Mouse (Mus musculus) myocyte (in vitro differentiated cells): Measurements from ENCODE around the gene Lrp11. TPM values are rescaled to one million over a fixed set of nuclear protein-coding genes. Genes with fewer than 3 reads are reported as not detected.

Experiments
- H3K27me3 ChIP-seq: one replicate; pipeline ENCODE4 v1.6.1; 2011; ENCODE audit not compliant: control insufficient read depth, insufficient read depth, insufficient read length
- H3K36me3 ChIP-seq: one replicate; pipeline ENCODE4 v1.6.1; 2011; ENCODE audit not compliant: control insufficient read depth, insufficient read depth
- H3K4me2 ChIP-seq: one replicate; pipeline ENCODE4 v1.6.1; 2011; ENCODE audit warnings: low read depth, control low read depth
- H3K4me3 ChIP-seq: one replicate; pipeline ENCODE4 v1.5.1; 2011; ENCODE audit warnings: mild to moderate bottlenecking, control low read depth, moderate library complexity
- H3K79me2 ChIP-seq: one replicate; pipeline ENCODE4 v1.6.1; 2011; ENCODE audit not compliant: control insufficient read depth, insufficient read depth
- H3ac ChIP-seq: one replicate; pipeline ENCODE4 v1.6.1; 2011; ENCODE audit not compliant: control insufficient read depth, insufficient read length
- CEBPB ChIP-seq: IDR thresholded peaks from 2 replicates; pipeline ENCODE4 v1.6.1; 2011; ENCODE audit warnings: mild to moderate bottlenecking, moderate library complexity; ENCODE audit not compliant: poor library complexity, insufficient read depth, severe bottlenecking
- E2F4 ChIP-seq: IDR thresholded peaks from one replicate; pipeline ENCODE4 v1.6.1; 2011; ENCODE audit warnings: mild to moderate bottlenecking, control low read depth, moderate library complexity; ENCODE audit not compliant: insufficient read depth
- MAX ChIP-seq: IDR thresholded peaks from one replicate; pipeline ENCODE4 v1.6.1; 2011; ENCODE audit warnings: low read depth, mild to moderate bottlenecking, control low read depth
- MYOD1 ChIP-seq, 3 experiments: IDR thresholded peaks; one replicate each; pipeline ENCODE4 v1.6.1; 2011; ENCODE audit warnings: control low read depth in 2 of 3, low read depth in 2 of 3, mild to moderate bottlenecking in 2 of 3, moderate library complexity in 1 of 3; ENCODE audit not compliant: insufficient read length in 2 of 3, control insufficient read depth in 1 of 3
- MYOG ChIP-seq, 3 experiments: IDR thresholded peaks; one replicate each; pipeline ENCODE4 v1.6.1; 2011; ENCODE audit warnings: control low read depth in 2 of 3, low read depth in 2 of 3, mild to moderate bottlenecking in 2 of 3; ENCODE audit not compliant: insufficient read length in 2 of 3, control insufficient read depth in 1 of 3, insufficient read depth in 1 of 3
- POLR2A ChIP-seq: IDR thresholded peaks from one replicate; pipeline ENCODE4 v1.6.1; 2011; ENCODE audit warnings: low read depth, mild to moderate bottlenecking, control low read depth, moderate library complexity; ENCODE audit not compliant: insufficient read length
- POLR2AphosphoS2 ChIP-seq: IDR thresholded peaks from one replicate; pipeline ENCODE4 v1.6.1; 2011; ENCODE audit warnings: low read depth, control low read depth; ENCODE audit not compliant: insufficient read length
- REST ChIP-seq: IDR thresholded peaks from one replicate; pipeline ENCODE4 v1.6.1; 2011; ENCODE audit warnings: mild to moderate bottlenecking, control low read depth, moderate library complexity; ENCODE audit not compliant: insufficient read depth, insufficient read length
- SRF ChIP-seq: IDR thresholded peaks from one replicate; pipeline ENCODE4 v1.6.1; 2011; ENCODE audit warnings: low read depth; ENCODE audit not compliant: control insufficient read depth, insufficient read length
- TCF12 ChIP-seq: IDR thresholded peaks from one replicate; pipeline ENCODE4 v1.6.1; 2011; ENCODE audit warnings: mild to moderate bottlenecking, control low read depth; ENCODE audit not compliant: poor library complexity, insufficient read depth, severe bottlenecking
- TCF3 ChIP-seq: IDR thresholded peaks from one replicate; pipeline ENCODE4 v1.6.1; 2011; ENCODE audit warnings: low read depth, control low read depth; ENCODE audit not compliant: insufficient read length
- USF1 ChIP-seq: IDR thresholded peaks from one replicate; pipeline ENCODE4 v1.6.1; 2011; ENCODE audit warnings: low read depth, mild to moderate bottlenecking, control low read depth, moderate library complexity
- polyA plus RNA-seq: library from polyadenylated mRNA; unstranded; fragments of >200 nt; fragmentation: generic; extraction: Trizol; gene quantifications from one replicate; pipeline ENCODE4 v1.2.1, GENCODE M21; 2012; ENCODE audit warnings: missing spikeins

Lrp11 gene
- polyA plus RNA-seq, 1 experiment = 4.8 TPM

GRCm38 (mm10) chr10:7598177-7598576, 8.6 kb downstream of the Lrp11 start:
- Histone ChIP-seq H3K4me3 (no peak overlapping the region), H3K79me2 (no peaks in the 10 kb centered on the region), H3ac (no peak overlapping the region), H3K4me2 (no peak overlapping the region), H3K27me3 (no peaks in the 10 kb centered on the region), H3K36me3 (no peaks in the 10 kb centered on the region)
- TF ChIP-seq MYOD1 (IDR thresholded peaks at IDR 0.05; ENCODE audit: control insufficient read depth in 1 of 3, insufficient read length in 2 of 3, low read depth in 2 of 3) (no peak), POLR2AphosphoS2 (no peak), E2F4 (no peak), USF1 (no peak), MAX (no peak), MYOG (IDR thresholded peaks at IDR 0.05; ENCODE audit: control insufficient read depth in 1 of 3, insufficient read depth in 1 of 3, insufficient read length in 2 of 3, low read depth in 2 of 3) (no peak), CEBPB (no peak), SRF (no peak), TCF12 (no peak), REST (no peak)

GRCm38 (mm10) chr10:7600647-7601046, 11.0 kb downstream of the Lrp11 start:
- no peak overlapping the region for H3K4me3 ChIP-seq
- H3ac ChIP-seq = no peak overlapping the region
- no peaks in the 10 kb centered on the region for H3K36me3 ChIP-seq
- TF ChIP-seq SRF (no peak), USF1 (peak; percentile 82), MYOD1 (IDR thresholded peaks at IDR 0.05; ENCODE audit: control insufficient read depth in 1 of 3, insufficient read length in 2 of 3, low read depth in 2 of 3) (no peak), MYOG (IDR thresholded peaks at IDR 0.05; ENCODE audit: control insufficient read depth in 1 of 3, insufficient read depth in 1 of 3, insufficient read length in 2 of 3, low read depth in 2 of 3) (no peak), MAX (no peak)
- H3K4me2 ChIP-seq = no peak overlapping the region
- no peaks in the 10 kb centered on the region for H3K27me3 ChIP-seq
- no peaks in the 10 kb centered on the region for H3K79me2 ChIP-seq

GRCm38 (mm10) chr10:7605168-7605567, 15.6 kb downstream of the Lrp11 start:
- TF ChIP-seq MYOD1 (IDR thresholded peaks at IDR 0.05; ENCODE audit: control insufficient read depth in 1 of 3, insufficient read length in 2 of 3, low read depth in 2 of 3) (no peak), POLR2AphosphoS2 (no peak), E2F4 (no peak), CEBPB (no peak), MAX (no peak), SRF (no peak), TCF12 (no peak), MYOG (IDR thresholded peaks at IDR 0.05; ENCODE audit: control insufficient read depth in 1 of 3, insufficient read depth in 1 of 3, insufficient read length in 2 of 3, low read depth in 2 of 3) (no peak)
- no peak overlapping the region for H3ac ChIP-seq
- no peaks in the 10 kb centered on the region for H3K79me2 ChIP-seq
- no peak overlapping the region for H3K4me2 ChIP-seq
- H3K27me3 ChIP-seq = no peaks in the 10 kb centered on the region
- H3K4me3 ChIP-seq = no peak overlapping the region
- H3K36me3 ChIP-seq = no peaks in the 10 kb centered on the region

- H3ac ChIP-seq = no peak overlapping the region
- no peak overlapping the region for H3K4me3 ChIP-seq
- no peak overlapping the region for H3K4me2 ChIP-seq
- H3K27me3 ChIP-seq = no peaks in the 10 kb centered on the region
- no peaks in the 10 kb centered on the region for H3K79me2 ChIP-seq
- TF ChIP-seq POLR2AphosphoS2 (no peak), MAX (no peak), POLR2A (no peak), MYOD1 (IDR thresholded peaks at IDR 0.05; ENCODE audit: control insufficient read depth in 1 of 3, insufficient read length in 2 of 3, low read depth in 2 of 3) (no peak)
- no peaks in the 10 kb centered on the region for H3K36me3 ChIP-seq
Measured at GRCm38 (mm10) chr10:7606437-7606836, 16.8 kb downstream of the Lrp11 start.

GRCm38 (mm10) chr10:7608611-7609010, 19.0 kb downstream of the Lrp11 start:
- Histone ChIP-seq H3K79me2 (no peaks in the 10 kb centered on the region), H3K27me3 (no peaks in the 10 kb centered on the region), H3K4me2 (no peak overlapping the region), H3K36me3 (no peaks in the 10 kb centered on the region), H3ac (no peak overlapping the region), H3K4me3 (no peak overlapping the region)
- TF ChIP-seq E2F4 (no peak), MAX (no peak), MYOG (IDR thresholded peaks at IDR 0.05; ENCODE audit: control insufficient read depth in 1 of 3, insufficient read depth in 1 of 3, insufficient read length in 2 of 3, low read depth in 2 of 3) (no peak), TCF12 (no peak), POLR2AphosphoS2 (no peak), USF1 (no peak), CEBPB (no peak), SRF (no peak), TCF3 (no peak), MYOD1 (IDR thresholded peaks at IDR 0.05; ENCODE audit: control insufficient read depth in 1 of 3, insufficient read length in 2 of 3, low read depth in 2 of 3) (no peak), REST (no peak)
